Mouse (Mus musculus): ENCODE data around the gene Psap. TPM values are rescaled to one million over a fixed set of nuclear protein-coding genes. Genes with fewer than 3 reads are reported as not detected.

Gene Psap
- polyA plus RNA-seq, 1 experiment from 2014 or later: 129 TPM

DNA sequence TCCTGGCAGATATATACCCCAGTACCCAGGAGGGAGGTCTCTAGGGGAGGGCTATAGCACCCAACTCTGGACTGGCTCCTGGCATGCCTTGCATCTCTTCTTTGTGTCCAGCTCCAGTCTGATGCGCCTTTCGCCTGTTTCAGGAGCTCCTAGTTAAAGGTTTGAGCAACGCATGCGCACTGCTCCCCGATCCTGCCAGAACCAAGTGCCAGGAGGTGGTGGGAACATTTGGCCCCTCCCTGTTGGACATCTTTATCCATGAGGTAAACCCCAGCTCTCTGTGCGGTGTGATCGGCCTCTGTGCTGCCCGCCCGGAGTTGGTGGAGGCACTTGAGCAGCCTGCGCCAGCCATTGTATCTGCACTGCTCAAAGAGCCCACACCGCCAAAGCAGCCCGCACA lies 22.2 kb downstream of the Psap start:
- 96% methylated on average over 12 of the region's 12 CpGs for WGBS
- H3K4me1 ChIP-seq (ENCODE audit: control insufficient read depth, insufficient read depth, low read length): no peaks in the 10 kb centered on the region
- H3K9me3 ChIP-seq (ENCODE audit: control insufficient read depth, low read length): no peaks in the 10 kb centered on the region
- no peak overlapping the region for H3K4me2 ChIP-seq (ENCODE audit: low read length)
- DNase-seq (no peak), ATAC-seq (ENCODE audit: low FRiP score, low TSS enrichment) (no peak)
- H3K9ac ChIP-seq (replicated peaks; ENCODE audit: low read length): no peak overlapping the region
- no peak overlapping the region for H3K4me3 ChIP-seq (replicated peaks; ENCODE audit: low read depth, low read length)
- peaks cover 83% of the 10 kb centered on the region for H3K36me3 ChIP-seq (ENCODE audit: control insufficient read depth, insufficient read depth, low read length)
- no peak overlapping the region for H3K27ac ChIP-seq (replicated peaks; ENCODE audit: low read depth, low read length)
- H3K27me3 ChIP-seq (ENCODE audit: control insufficient read depth, insufficient read depth, low read length): no peaks in the 10 kb centered on the region

DNA sequence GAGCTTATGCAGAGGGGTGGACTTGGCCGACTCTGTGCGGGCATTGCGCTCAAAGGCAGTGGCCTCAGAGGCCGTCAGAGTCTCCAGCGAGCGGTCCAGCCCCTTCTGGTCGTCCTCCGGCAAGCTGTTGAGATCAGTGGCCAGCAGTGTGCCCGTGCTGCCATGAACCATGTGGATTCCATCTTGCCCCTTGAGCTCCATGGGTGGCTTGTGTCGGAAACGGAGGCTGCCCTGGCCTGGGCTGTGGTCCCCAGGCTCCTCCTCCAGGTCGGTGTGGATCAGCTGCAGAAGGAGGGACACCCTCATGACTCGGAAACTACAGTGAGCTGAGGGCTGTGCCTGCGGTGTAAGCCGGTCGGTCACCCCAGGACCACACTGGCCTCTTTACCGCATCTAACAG lies 26.0 kb downstream of the Psap start:
- Histone ChIP-seq H3K4me3 (replicated peaks; ENCODE audit: low read depth, low read length) (no peak overlapping the region), H3K9me3 (ENCODE audit: control insufficient read depth, low read length) (no peaks in the 10 kb centered on the region), H3K4me1 (ENCODE audit: control insufficient read depth, insufficient read depth, low read length) (no peaks in the 10 kb centered on the region), H3K27me3 (ENCODE audit: control insufficient read depth, insufficient read depth, low read length) (no peaks in the 10 kb centered on the region), H3K4me2 (ENCODE audit: low read length) (no peak overlapping the region), H3K36me3 (ENCODE audit: control insufficient read depth, insufficient read depth, low read length) (peaks cover 50% of the 10 kb centered on the region), H3K27ac (replicated peaks; ENCODE audit: low read depth, low read length) (no peak overlapping the region), H3K9ac (replicated peaks; ENCODE audit: low read length) (no peak overlapping the region)
- 86% methylated on average over 17 of the region's 17 CpGs for WGBS
- ATAC-seq (ENCODE audit: low FRiP score, low TSS enrichment) (no peak), DNase-seq (no peak)

DNA sequence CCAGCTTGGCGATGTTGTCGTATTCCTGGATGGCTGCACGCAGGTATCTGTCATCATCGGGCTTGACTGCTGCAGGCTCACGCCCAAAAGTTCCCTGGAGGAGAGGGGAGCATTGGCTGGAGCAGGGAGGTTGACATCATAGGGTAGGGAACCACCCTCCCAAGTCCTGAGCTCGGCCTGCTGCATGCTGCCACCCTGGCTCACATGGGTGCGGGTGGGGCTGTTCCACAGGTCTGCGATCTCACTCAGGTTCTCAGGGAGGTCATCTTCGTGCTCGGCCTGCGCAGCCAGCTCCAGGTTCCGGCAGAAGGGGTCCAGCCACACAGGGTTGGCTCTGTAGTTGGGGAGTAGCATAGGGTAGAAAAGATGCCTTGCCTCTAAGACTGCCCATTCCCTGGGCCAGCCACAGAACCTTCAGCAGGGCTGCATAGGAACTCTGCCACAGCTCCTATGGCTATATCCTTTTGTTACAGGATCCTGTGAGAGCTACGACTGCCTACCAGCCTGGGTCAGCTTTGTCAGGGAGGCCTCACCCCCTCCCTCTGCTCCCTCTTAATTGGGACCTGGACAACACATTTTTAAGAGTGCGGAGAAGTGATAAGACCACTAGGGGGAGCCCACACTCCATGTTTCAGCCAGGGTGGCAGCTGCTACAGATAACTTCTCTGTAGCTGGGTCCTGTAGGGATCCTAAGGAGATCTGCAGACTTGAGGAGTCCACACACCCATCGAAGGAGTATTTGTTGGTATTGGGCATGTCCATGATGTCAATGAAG lies 27.6 kb downstream of the Psap start:
- H3K4me1 ChIP-seq (ENCODE audit: control insufficient read depth, insufficient read depth, low read length): no peaks in the 10 kb centered on the region
- H3K9ac ChIP-seq (replicated peaks; ENCODE audit: low read length): no peak overlapping the region
- H3K27ac ChIP-seq (replicated peaks; ENCODE audit: low read depth, low read length): no peak overlapping the region
- ATAC-seq (ENCODE audit: low FRiP score, low TSS enrichment): peak; percentile 67
- peaks cover 34% of the 10 kb centered on the region for H3K36me3 ChIP-seq (ENCODE audit: control insufficient read depth, insufficient read depth, low read length)
- peak; percentile 92 for DNase-seq
- no peak overlapping the region for H3K4me3 ChIP-seq (replicated peaks; ENCODE audit: low read depth, low read length)
- H3K9me3 ChIP-seq (ENCODE audit: control insufficient read depth, low read length): no peaks in the 10 kb centered on the region
- H3K4me2 ChIP-seq (ENCODE audit: low read length): no peak overlapping the region
- no peaks in the 10 kb centered on the region for H3K27me3 ChIP-seq (ENCODE audit: control insufficient read depth, insufficient read depth, low read length)
- WGBS: 66% methylated on average over 15 of the region's 15 CpGs

DNA sequence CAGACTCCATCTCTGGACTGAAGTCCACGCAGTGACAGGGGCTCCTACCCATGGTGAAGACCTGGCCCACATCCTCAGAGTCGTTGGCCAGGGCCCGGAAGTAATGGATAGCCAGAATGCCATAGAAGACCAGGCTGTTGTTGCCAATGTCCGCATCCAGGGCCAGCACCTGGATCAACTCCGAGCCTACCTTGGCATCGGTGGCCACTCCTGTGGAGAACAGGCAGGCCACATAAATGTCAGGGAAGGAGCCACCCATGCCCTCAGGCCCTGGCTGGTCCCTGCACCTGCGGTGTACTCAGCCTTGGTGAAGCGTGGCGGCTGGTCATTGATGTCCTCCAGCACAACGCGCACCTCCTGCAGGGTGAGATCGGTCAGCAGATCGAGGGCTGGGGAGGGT lies 33.2 kb downstream of the Psap start:
- no peak overlapping the region for H3K4me2 ChIP-seq (ENCODE audit: low read length)
- H3K4me1 ChIP-seq (ENCODE audit: control insufficient read depth, insufficient read depth, low read length): no peaks in the 10 kb centered on the region
- no peak overlapping the region for H3K9ac ChIP-seq (replicated peaks; ENCODE audit: low read length)
- no peak overlapping the region for H3K4me3 ChIP-seq (replicated peaks; ENCODE audit: low read depth, low read length)
- 90% methylated on average over 13 of the region's 13 CpGs for WGBS
- ATAC-seq (ENCODE audit: low FRiP score, low TSS enrichment) (no peak), DNase-seq (no peak)
- H3K27me3 ChIP-seq (ENCODE audit: control insufficient read depth, insufficient read depth, low read length): no peaks in the 10 kb centered on the region
- H3K9me3 ChIP-seq (ENCODE audit: control insufficient read depth, low read length): no peaks in the 10 kb centered on the region
- no peak overlapping the region for H3K27ac ChIP-seq (replicated peaks; ENCODE audit: low read depth, low read length)
- no peaks in the 10 kb centered on the region for H3K36me3 ChIP-seq (ENCODE audit: control insufficient read depth, insufficient read depth, low read length)

DNA sequence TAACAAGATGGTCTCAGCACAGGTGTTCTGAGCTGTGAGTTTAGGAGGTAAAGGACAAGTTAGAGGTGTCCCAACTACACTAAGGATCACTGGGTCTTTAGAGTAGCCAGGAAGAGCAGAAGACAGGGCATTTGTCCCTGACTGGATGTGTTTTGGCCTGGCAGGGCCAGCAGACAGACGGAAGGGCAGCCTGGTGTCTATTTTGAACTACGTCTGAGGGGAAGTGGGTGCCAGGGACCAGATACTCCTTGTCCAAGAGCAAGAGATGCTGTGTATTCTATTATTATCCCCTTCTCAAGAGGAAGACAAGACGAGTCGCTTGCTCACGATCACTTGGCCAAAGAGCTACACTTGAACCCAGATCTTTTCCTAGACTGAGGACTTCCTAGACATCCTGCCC lies 36.2 kb downstream of the Psap start:
- DNase-seq (no peak), ATAC-seq (ENCODE audit: low FRiP score, low TSS enrichment) (no peak)
- no peak overlapping the region for H3K9ac ChIP-seq (replicated peaks; ENCODE audit: low read length)
- no peak overlapping the region for H3K4me3 ChIP-seq (replicated peaks; ENCODE audit: low read depth, low read length)
- H3K27me3 ChIP-seq (ENCODE audit: control insufficient read depth, insufficient read depth, low read length): no peaks in the 10 kb centered on the region
- H3K4me2 ChIP-seq (ENCODE audit: low read length): no peak overlapping the region
- no peak overlapping the region for H3K27ac ChIP-seq (replicated peaks; ENCODE audit: low read depth, low read length)
- no peaks in the 10 kb centered on the region for H3K9me3 ChIP-seq (ENCODE audit: control insufficient read depth, low read length)
- WGBS: 96% methylated on average over 5 of the region's 5 CpGs
- no peaks in the 10 kb centered on the region for H3K36me3 ChIP-seq (ENCODE audit: control insufficient read depth, insufficient read depth, low read length)
- H3K4me1 ChIP-seq (ENCODE audit: control insufficient read depth, insufficient read depth, low read length): no peaks in the 10 kb centered on the region

DNA sequence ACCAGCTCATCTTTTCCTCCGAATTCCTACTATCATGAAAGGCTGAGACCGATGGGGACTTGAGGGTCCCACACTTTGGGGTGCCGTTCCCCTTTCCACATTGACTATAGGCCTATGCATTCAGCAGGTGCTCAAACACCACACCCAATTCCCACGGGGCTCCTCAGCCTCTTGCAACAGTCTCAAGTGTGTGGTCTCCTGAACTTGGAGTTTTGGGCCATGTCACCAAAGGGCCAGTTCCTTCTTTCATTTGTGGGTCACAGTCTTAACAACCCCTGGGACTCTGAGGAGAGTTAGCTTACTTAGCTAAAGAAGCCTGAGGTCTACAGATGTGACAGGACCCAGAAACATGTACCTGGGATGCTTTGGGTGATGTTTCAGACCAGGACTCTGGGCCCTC lies 38.7 kb downstream of the Psap start:
- 92% methylated on average over 4 of the region's 4 CpGs for WGBS
- no peak for ATAC-seq (ENCODE audit: low FRiP score, low TSS enrichment)

DNA sequence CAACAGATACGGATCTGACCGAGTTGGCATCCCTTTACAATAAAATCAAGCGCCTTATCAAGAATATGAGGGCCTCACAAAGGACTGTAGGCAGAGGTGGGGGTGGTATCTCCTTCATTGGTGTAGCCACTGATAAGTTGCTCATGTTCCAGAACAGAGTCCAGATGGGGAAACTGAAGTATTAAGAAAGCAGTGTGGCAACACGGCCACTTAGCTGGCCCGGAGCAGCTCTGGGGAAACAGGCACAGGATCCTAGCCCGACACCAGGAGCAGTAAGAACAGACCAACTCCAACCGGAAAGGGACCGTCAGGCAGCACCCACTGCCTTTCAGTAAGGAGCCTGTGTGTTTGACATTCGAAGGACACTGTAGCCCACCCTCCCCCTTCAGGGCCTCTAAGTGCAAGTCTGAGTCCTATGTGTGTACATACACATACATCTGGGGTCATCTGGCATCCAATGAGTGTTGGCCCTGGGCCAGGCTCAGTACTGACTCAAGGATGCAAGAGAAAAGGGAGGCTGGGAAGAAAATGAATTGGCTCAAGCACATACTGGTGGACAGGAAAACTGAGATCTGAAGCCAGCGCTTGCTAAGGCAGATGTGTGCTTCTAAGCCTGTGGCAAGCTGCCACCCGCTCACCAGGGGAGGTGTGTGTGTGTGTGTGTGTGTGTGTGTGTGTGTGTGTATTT lies 51.7 kb downstream of the Psap start:
- 79% methylated on average over 11 of the region's 11 CpGs for WGBS
- Histone ChIP-seq H3K4me2 (ENCODE audit: low read length) (no peak overlapping the region), H3K27ac (replicated peaks; ENCODE audit: low read depth, low read length) (no peak overlapping the region), H3K27me3 (ENCODE audit: control insufficient read depth, insufficient read depth, low read length) (no peaks in the 10 kb centered on the region), H3K9ac (replicated peaks; ENCODE audit: low read length) (no peak overlapping the region), H3K4me3 (replicated peaks; ENCODE audit: low read depth, low read length) (no peak overlapping the region), H3K36me3 (ENCODE audit: control insufficient read depth, insufficient read depth, low read length) (no peaks in the 10 kb centered on the region), H3K4me1 (ENCODE audit: control insufficient read depth, insufficient read depth, low read length) (no peaks in the 10 kb centered on the region), H3K9me3 (ENCODE audit: control insufficient read depth, low read length) (no peaks in the 10 kb centered on the region)
- ATAC-seq (ENCODE audit: low FRiP score, low TSS enrichment) (no peak), DNase-seq (peak; percentile 21)

More for the DNA sequence above, 38.7 kb downstream of the Psap start:
- DNase-seq: no peak
- H3K27me3 ChIP-seq (ENCODE audit: control insufficient read depth, insufficient read depth, low read length): no peaks in the 10 kb centered on the region
- no peak overlapping the region for H3K4me3 ChIP-seq (replicated peaks; ENCODE audit: low read depth, low read length)
- H3K9ac ChIP-seq (replicated peaks; ENCODE audit: low read length): no peak overlapping the region
- no peak overlapping the region for H3K4me2 ChIP-seq (ENCODE audit: low read length)
- H3K4me1 ChIP-seq (ENCODE audit: control insufficient read depth, insufficient read depth, low read length): no peaks in the 10 kb centered on the region
- H3K36me3 ChIP-seq (ENCODE audit: control insufficient read depth, insufficient read depth, low read length): no peaks in the 10 kb centered on the region
- H3K9me3 ChIP-seq (ENCODE audit: control insufficient read depth, low read length): peaks cover 3% of the 10 kb centered on the region; the same call in 1 of the 2 replicates
- no peak overlapping the region for H3K27ac ChIP-seq (replicated peaks; ENCODE audit: low read depth, low read length)

DNA sequence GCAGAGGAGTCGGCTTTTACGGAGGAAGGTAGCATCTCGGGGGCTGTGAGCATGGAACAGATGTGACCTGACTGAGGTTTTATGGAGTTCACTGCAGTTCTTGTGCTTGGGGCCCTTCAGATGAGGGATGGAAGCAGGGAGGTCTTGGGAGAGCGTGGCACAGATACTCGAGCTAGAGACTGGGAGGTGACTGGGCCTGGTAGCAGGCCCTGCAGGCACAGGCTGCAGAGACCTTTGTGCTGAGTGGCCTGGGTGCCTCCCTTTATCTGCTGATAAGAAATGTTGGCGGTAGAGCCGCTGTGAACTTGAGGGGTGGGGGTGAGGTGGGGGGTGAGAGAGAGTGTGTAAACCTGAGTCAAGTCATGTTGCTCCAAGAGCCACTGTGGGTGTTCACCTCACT lies 57.2 kb downstream of the Psap start:
- H3K9me3 ChIP-seq (ENCODE audit: control insufficient read depth, low read length): no peaks in the 10 kb centered on the region

DNA sequence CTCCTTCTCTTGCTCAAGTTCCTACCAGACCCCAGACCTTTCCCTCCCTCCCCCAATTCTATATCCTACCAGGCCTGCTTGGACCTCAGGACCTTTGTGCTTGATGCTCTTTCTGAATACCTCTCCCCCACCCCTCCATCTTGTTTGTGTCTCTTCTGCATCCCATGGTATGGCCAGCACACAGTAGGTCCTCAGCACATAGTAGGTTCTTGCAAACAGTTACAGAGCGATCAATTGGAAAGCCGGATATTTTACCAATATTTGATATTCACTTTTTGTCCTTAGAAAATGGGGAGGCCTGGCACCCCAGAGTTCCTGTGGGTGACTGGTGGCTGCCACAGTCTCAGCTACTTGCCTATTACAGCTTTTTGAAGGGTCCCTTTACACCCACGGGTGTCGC lies 57.6 kb downstream of the Psap start:
- Histone ChIP-seq H3K4me3 (replicated peaks; ENCODE audit: low read depth, low read length) (no peak overlapping the region), H3K4me2 (ENCODE audit: low read length) (no peak overlapping the region), H3K4me1 (ENCODE audit: control insufficient read depth, insufficient read depth, low read length) (no peaks in the 10 kb centered on the region), H3K27ac (replicated peaks; ENCODE audit: low read depth, low read length) (no peak overlapping the region), H3K9ac (replicated peaks; ENCODE audit: low read length) (no peak overlapping the region), H3K36me3 (ENCODE audit: control insufficient read depth, insufficient read depth, low read length) (no peaks in the 10 kb centered on the region), H3K9me3 (ENCODE audit: control insufficient read depth, low read length) (no peaks in the 10 kb centered on the region), H3K27me3 (ENCODE audit: control insufficient read depth, insufficient read depth, low read length) (no peaks in the 10 kb centered on the region)
- ATAC-seq (ENCODE audit: low FRiP score, low TSS enrichment) (no peak), DNase-seq (no peak)
- WGBS: 93% methylated on average over 4 of the region's 4 CpGs

More for the DNA sequence above, 57.2 kb downstream of the Psap start:
- Histone ChIP-seq H3K4me3 (replicated peaks; ENCODE audit: low read depth, low read length) (no peak overlapping the region), H3K9ac (replicated peaks; ENCODE audit: low read length) (no peak overlapping the region), H3K27ac (replicated peaks; ENCODE audit: low read depth, low read length) (no peak overlapping the region), H3K4me1 (ENCODE audit: control insufficient read depth, insufficient read depth, low read length) (no peaks in the 10 kb centered on the region), H3K27me3 (ENCODE audit: control insufficient read depth, insufficient read depth, low read length) (no peaks in the 10 kb centered on the region), H3K36me3 (ENCODE audit: control insufficient read depth, insufficient read depth, low read length) (no peaks in the 10 kb centered on the region), H3K4me2 (ENCODE audit: low read length) (no peak overlapping the region)
- no peak for DNase-seq
- no peak for ATAC-seq (ENCODE audit: low FRiP score, low TSS enrichment)
- 88% methylated on average over 7 of the region's 7 CpGs for WGBS
